Mouse (Mus musculus) lung, postnatal 0 days (tissue): ENCODE data around the gene Clta. TPM values are rescaled to one million over a fixed set of nuclear protein-coding genes. Genes with fewer than 3 reads are reported as not detected.

ENCODE experiments used
- ATAC-seq: fragments of 200-750 bp; cut with Nextera tagmentation; 2 replicates; pipeline ENCODE4 v1.8.0; 2017; ENCODE audit warnings: moderate library complexity
- DNase-seq: peaks from one replicate; pipeline ENCODE4 v3.0.0-alpha.2; 2016; ENCODE audit warnings: low spot score
- H3K27ac ChIP-seq: fragments of 300-500 bp; sonication (generic); 2 replicates; pipeline ENCODE4 v1.5.1; 2014; ENCODE audit warnings: antibody characterized with exemption, mild to moderate bottlenecking, low read length, mixed read lengths
- H3K27me3 ChIP-seq: fragments of 300-500 bp; sonication (generic); replicated peaks from 2 replicates; pipeline ENCODE4 v1.6.1; 2014; ENCODE audit warnings: low read length, mixed read lengths; ENCODE audit not compliant: insufficient read depth
- H3K36me3 ChIP-seq: fragments of 300-500 bp; sonication (generic); 2 replicates; pipeline ENCODE4 v1.6.1; 2014; ENCODE audit warnings: low read length, mixed read lengths; ENCODE audit not compliant: insufficient read depth
- H3K4me1 ChIP-seq: fragments of 300-500 bp; sonication (generic); 2 replicates; pipeline ENCODE4 v1.6.1; 2014; ENCODE audit warnings: antibody characterized with exemption, low read depth, low read length, mixed read lengths; ENCODE audit not compliant: insufficient read depth
- H3K4me2 ChIP-seq: fragments of 300-500 bp; sonication (generic); replicated peaks from 2 replicates; pipeline ENCODE4 v1.6.1; 2014; ENCODE audit warnings: low read depth, mild to moderate bottlenecking, low read length, moderate library complexity, mixed read lengths
- H3K4me3 ChIP-seq: fragments of 300-500 bp; sonication (generic); 2 replicates; pipeline ENCODE4 v1.5.1; 2014; ENCODE audit warnings: low read depth, low read length
- H3K9ac ChIP-seq: fragments of 300-500 bp; sonication (generic); replicated peaks from 2 replicates; pipeline ENCODE4 v1.6.1; 2014; ENCODE audit warnings: low read depth, mild to moderate bottlenecking
- H3K9me3 ChIP-seq: fragments of 300-500 bp; sonication (generic); 2 replicates; pipeline ENCODE4 v1.6.1; 2016; ENCODE audit warnings: low read length, mixed read lengths
- CTCF ChIP-seq: IDR thresholded peaks from 2 replicates; pipeline ENCODE4 v1.5.1; 2016; ENCODE audit warnings: antibody characterized with exemption, mild to moderate bottlenecking
- EP300 ChIP-seq: IDR thresholded peaks from 2 replicates; pipeline ENCODE4 v1.6.1; 2016; ENCODE audit warnings: antibody characterized with exemption, mild to moderate bottlenecking, control low read depth
- WGBS: fragments of 180-500 bp; shearing (Covaris S2); extraction: QIAGEN DNeasy Blood & Tissue Kit; methylation state at CpG from one replicate; pipeline ENCODE4 v1.1.7; 2014; 5-methylcytosine and 5-hydroxymethylcytosine counted together
- polyA plus RNA-seq: library from polyadenylated mRNA; unstranded; fragments of >200 nt; fragmentation: Nextera tagmentation; extraction: Ambion mirVana; gene quantifications from 2 replicates; pipeline ENCODE4 v1.2.1, GENCODE M21; 2015

The Clta gene
- polyA plus RNA-seq, 1 experiment from 2014 or later = 209 TPM

GRCm38 (mm10) chr4:44013391-44014070, 9.3 kb downstream of the Clta start:
- Histone ChIP-seq H3K4me2 (peak overlapping the region; percentile 79), H3K27ac (0 out of 2 replicates have a peak overlapping the region, but pooled peaks have one; percentile 86), H3K36me3 (no peaks in the 10 kb centered on the region), H3K9ac (peak overlapping the region; percentile 89), H3K4me1 (peaks cover 8% of the 10 kb centered on the region; the same call in 1 of the 2 replicates), H3K27me3 (no peaks in the 10 kb centered on the region), H3K4me3 (peak overlapping the region; percentile 96), H3K9me3 (no peaks in the 10 kb centered on the region)
- no peak for TF ChIP-seq EP300
- 19% methylated on average over 11 of the region's 11 CpGs for WGBS
- no peak for ATAC-seq
- DNase-seq = no peak

GRCm38 (mm10) chr4:44016071-44016470, 11.8 kb downstream of the Clta start:
- H3K27me3 ChIP-seq = no peaks in the 10 kb centered on the region
- WGBS = 82% methylated on average over 4 of the region's 4 CpGs
- H3K9me3 ChIP-seq = no peaks in the 10 kb centered on the region

GRCm38 (mm10) chr4:44016791-44017190, 12.5 kb downstream of the Clta start:
- H3K27ac ChIP-seq = no peak overlapping the region
- H3K36me3 ChIP-seq = peaks cover 21% of the 10 kb centered on the region; the same call in 1 of the 2 replicates
- ATAC-seq (no peak), DNase-seq (no peak)
- peaks cover 8% of the 10 kb centered on the region; the same call in 1 of the 2 replicates for H3K4me1 ChIP-seq
- no peaks in the 10 kb centered on the region for H3K27me3 ChIP-seq
- TF ChIP-seq CTCF (no peak), EP300 (no peak)
- H3K4me2 ChIP-seq = no peak overlapping the region
- WGBS = 87% methylated on average over 12 of the region's 12 CpGs
- no peak overlapping the region for H3K4me3 ChIP-seq
- no peaks in the 10 kb centered on the region for H3K9me3 ChIP-seq
- H3K9ac ChIP-seq = no peak overlapping the region

More at GRCm38 (mm10) chr4:44016071-44016470, 11.8 kb downstream of the Clta start:
- no peak overlapping the region for H3K27ac ChIP-seq
- H3K9ac ChIP-seq = no peak overlapping the region
- TF ChIP-seq CTCF (no peak), EP300 (no peak)
- H3K4me2 ChIP-seq = no peak overlapping the region
- DNase-seq (no peak), ATAC-seq (no peak)
- no peak overlapping the region for H3K4me3 ChIP-seq
- peaks cover 15% of the 10 kb centered on the region; the same call in 1 of the 2 replicates for H3K36me3 ChIP-seq
- H3K4me1 ChIP-seq = peaks cover 8% of the 10 kb centered on the region; the same call in 1 of the 2 replicates

GRCm38 (mm10) chr4:44022323-44022722, 18.1 kb downstream of the Clta start:
- DNase-seq (no peak), ATAC-seq (no peak)
- Histone ChIP-seq H3K9ac (no peak overlapping the region), H3K4me1 (no peaks in the 10 kb centered on the region), H3K4me2 (no peak overlapping the region), H3K36me3 (peaks cover 52% of the 10 kb centered on the region; the same call in 1 of the 2 replicates), H3K27me3 (no peaks in the 10 kb centered on the region), H3K27ac (no peak overlapping the region), H3K9me3 (no peaks in the 10 kb centered on the region), H3K4me3 (no peak overlapping the region)
- WGBS = 72% methylated on average over 4 of the region's 4 CpGs
- TF ChIP-seq CTCF = no peak
- TF ChIP-seq EP300 = no peak

GRCm38 (mm10) chr4:44022766-44023165, 18.5 kb downstream of the Clta start:
- DNase-seq = no peak
- 91% methylated on average over 11 of the region's 11 CpGs for WGBS

GRCm38 (mm10) chr4:44023681-44024080, 19.4 kb downstream of the Clta start:
- no peaks in the 10 kb centered on the region for H3K27me3 ChIP-seq
- DNase-seq = no peak
- H3K4me1 ChIP-seq = no peaks in the 10 kb centered on the region
- TF ChIP-seq CTCF (no peak), EP300 (no peak)
- ATAC-seq = no peak
- H3K9ac ChIP-seq = no peak overlapping the region
- H3K27ac ChIP-seq = no peak overlapping the region
- peaks cover 63% of the 10 kb centered on the region; the same call in 1 of the 2 replicates for H3K36me3 ChIP-seq
- H3K4me2 ChIP-seq = no peak overlapping the region
- 93% methylated on average over 9 of the region's 9 CpGs for WGBS
- H3K4me3 ChIP-seq = no peak overlapping the region
- no peaks in the 10 kb centered on the region for H3K9me3 ChIP-seq

More at GRCm38 (mm10) chr4:44022766-44023165, 18.5 kb downstream of the Clta start:
- Histone ChIP-seq H3K27me3 (no peaks in the 10 kb centered on the region), H3K9ac (no peak overlapping the region), H3K4me2 (no peak overlapping the region), H3K9me3 (no peaks in the 10 kb centered on the region), H3K4me3 (no peak overlapping the region), H3K36me3 (peaks cover 56% of the 10 kb centered on the region; the same call in 1 of the 2 replicates), H3K4me1 (no peaks in the 10 kb centered on the region), H3K27ac (no peak overlapping the region)
- TF ChIP-seq EP300 (no peak), CTCF (no peak)
- ATAC-seq = no peak
